Mouse (Mus musculus) liver, adult 2 months (tissue): ENCODE data around the gene Fmnl3.

ENCODE experiments used
- CTCF ChIP-seq: fragments of 200-500 bp; IDR thresholded peaks from 2 replicates; pipeline ENCODE4 v1.5.1; 2011; ENCODE audit warnings: low read depth, low read length, control low read depth
- POLR2A ChIP-seq: fragments of 200-500 bp; IDR thresholded peaks from 2 replicates; pipeline ENCODE4 v1.6.1; 2011; ENCODE audit warnings: low read length, control low read depth; ENCODE audit not compliant: insufficient read depth; ENCODE audit errors: extremely low read depth

DNA sequence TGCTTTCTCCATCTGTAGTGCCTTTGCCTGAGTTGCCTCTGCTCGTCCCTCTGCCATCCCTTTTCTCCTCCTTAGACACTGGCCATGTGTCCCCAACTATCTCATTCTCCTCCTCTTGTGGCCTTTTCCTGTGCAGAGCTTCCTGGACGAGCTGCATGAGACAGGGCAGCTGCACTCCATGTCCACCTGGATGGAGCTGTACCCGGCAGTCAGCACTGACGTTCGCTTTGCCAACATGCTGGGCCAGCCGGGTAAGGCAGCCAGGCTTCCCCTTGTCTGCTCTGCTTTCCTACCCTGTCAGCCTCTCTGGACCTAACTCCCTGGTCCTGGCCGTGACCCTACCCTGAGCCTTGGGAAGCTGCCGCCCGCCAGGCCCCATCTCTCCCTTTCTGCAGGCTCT is 60.7 kb downstream of the Fmnl3 start:
- TF ChIP-seq CTCF (no peak), POLR2A (no peak)
